Mouse (Mus musculus) myocyte (in vitro differentiated cells): Measurements from ENCODE around the gene Arid3b.

Experiments
- POLR2A ChIP-seq: IDR thresholded peaks from one replicate; pipeline ENCODE4 v1.6.1; 2011; ENCODE audit warnings: low read depth, mild to moderate bottlenecking, control low read depth, moderate library complexity; ENCODE audit not compliant: insufficient read length
- TCF12 ChIP-seq: IDR thresholded peaks from one replicate; pipeline ENCODE4 v1.6.1; 2011; ENCODE audit warnings: mild to moderate bottlenecking, control low read depth; ENCODE audit not compliant: poor library complexity, insufficient read depth, severe bottlenecking

- TF ChIP-seq POLR2A = no peak
- no peak for TF ChIP-seq TCF12
These were observed 13.2 kb downstream of the Arid3b start for GRCm38 (mm10) chr9:57823397-57823796.
